Mouse (Mus musculus) lung, embryonic 14.5 days (tissue): ENCODE measurements around the gene Slc2a6. TPM values are rescaled to one million over a fixed set of nuclear protein-coding genes. Genes with fewer than 3 reads are reported as not detected.
A peak's percentile ranks its signal among the peaks of the same experiment; 100 is the strongest.

Experiments
- ATAC-seq: fragments of 200-750 bp; cut with Nextera tagmentation; 2 replicates; pipeline ENCODE4 v1.8.0; 2017; ENCODE audit warnings: mild to moderate bottlenecking, moderate TSS enrichment, moderate library complexity; ENCODE audit not compliant: insufficient read depth
- DNase-seq: peaks from one replicate; pipeline ENCODE4 v3.0.0-alpha.2; 2015
- H3K27ac ChIP-seq: fragments of 300-500 bp; sonication (generic); 2 replicates; pipeline ENCODE4 v1.5.1; 2014; ENCODE audit warnings: low read depth, mild to moderate bottlenecking, moderate library complexity
- H3K27me3 ChIP-seq: fragments of 300-500 bp; sonication (generic); 2 replicates; pipeline ENCODE4 v1.6.1; 2014; ENCODE audit warnings: low read length, control low read depth; ENCODE audit not compliant: insufficient read depth
- H3K36me3 ChIP-seq: fragments of 300-500 bp; sonication (generic); 2 replicates; pipeline ENCODE4 v1.6.1; 2014; ENCODE audit warnings: control low read depth; ENCODE audit not compliant: insufficient read depth
- H3K4me1 ChIP-seq: fragments of 300-500 bp; sonication (generic); 2 replicates; pipeline ENCODE4 v1.6.1; 2014; ENCODE audit warnings: antibody characterized with exemption, control low read depth; ENCODE audit not compliant: insufficient read depth
- H3K4me2 ChIP-seq: fragments of 300-500 bp; sonication (generic); 2 replicates; pipeline ENCODE4 v1.6.1; 2014; ENCODE audit warnings: mild to moderate bottlenecking
- H3K4me3 ChIP-seq: fragments of 300-500 bp; sonication (generic); 2 replicates; pipeline ENCODE4 v1.5.1; 2014; ENCODE audit warnings: low read depth, low read length
- H3K9ac ChIP-seq: fragments of 300-500 bp; sonication (generic); 2 replicates; pipeline ENCODE4 v1.6.1; 2014
- H3K9me3 ChIP-seq: fragments of 300-500 bp; sonication (generic); 2 replicates; pipeline ENCODE4 v1.6.1; 2016; ENCODE audit warnings: low read depth, low read length, control low read depth
- CTCF ChIP-seq: IDR thresholded peaks from 2 replicates; pipeline ENCODE4 v1.5.1; 2016; ENCODE audit warnings: antibody characterized with exemption, low read depth
- WGBS: fragments of 180-500 bp; shearing (Covaris S2); extraction: QIAGEN DNeasy Blood & Tissue Kit; methylation state at CpG from one replicate; pipeline ENCODE4 v1.1.7; 2014; 5-methylcytosine and 5-hydroxymethylcytosine counted together
- polyA plus RNA-seq: library from polyadenylated mRNA; unstranded; fragments of >200 nt; fragmentation: Nextera tagmentation; extraction: Ambion mirVana; gene quantifications from 2 replicates; pipeline ENCODE4 v1.2.1, GENCODE M21; 2014

The Slc2a6 gene
- polyA plus RNA-seq, 1 experiment from 2014 or later: 0.28 TPM

DNA sequence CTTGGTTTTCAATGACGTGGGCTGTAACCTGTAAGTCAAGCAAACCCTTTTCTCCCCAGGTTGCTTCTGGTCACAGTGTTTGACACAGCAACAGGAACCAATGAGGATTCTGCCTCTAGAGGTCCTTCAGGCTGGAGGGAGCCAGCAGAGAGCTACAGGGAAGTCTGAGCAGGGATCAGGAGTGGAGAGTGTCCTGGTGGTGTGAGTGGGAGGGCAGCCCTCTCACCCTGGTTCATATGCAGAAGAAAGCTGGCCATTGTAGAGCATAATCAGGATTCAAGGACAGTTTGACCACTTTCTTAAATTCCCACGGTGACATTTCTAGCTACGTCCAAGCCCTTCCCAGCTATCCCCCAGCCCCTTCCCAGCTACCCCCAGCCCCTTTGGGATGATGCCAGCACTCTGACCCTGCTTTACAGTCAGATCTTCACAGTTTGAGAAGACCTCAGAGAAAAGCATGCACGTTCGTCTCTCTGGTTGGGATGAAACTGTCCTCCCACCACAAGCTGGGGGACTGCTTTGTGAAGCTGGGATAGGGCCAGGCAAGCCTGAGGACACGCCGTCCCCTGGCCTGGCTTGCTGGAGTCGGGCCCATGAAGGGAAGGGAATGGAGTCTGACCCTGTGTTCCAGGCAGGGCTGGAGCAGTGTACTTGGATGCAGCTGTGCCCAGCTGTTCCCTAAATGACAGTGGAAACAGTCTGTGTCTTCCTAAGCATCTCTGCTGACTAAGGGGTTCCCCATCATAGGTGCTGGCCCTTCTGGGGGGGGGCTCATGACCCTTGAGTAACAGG, 18.4 kb upstream of the Slc2a6 start:
- Histone ChIP-seq H3K27ac (no peak overlapping the region; the same call in 1 of the 2 replicates), H3K4me1 (no peaks in the 10 kb centered on the region), H3K4me3 (no peak overlapping the region), H3K4me2 (no peak overlapping the region), H3K9me3 (no peaks in the 10 kb centered on the region), H3K9ac (no peak overlapping the region), H3K27me3 (no peaks in the 10 kb centered on the region), H3K36me3 (no peaks in the 10 kb centered on the region)
- WGBS: 56% methylated on average over 8 of the region's 8 CpGs
- no peak for TF ChIP-seq CTCF
- peak; percentile 73; the same call in 1 of the 2 replicates for ATAC-seq
- DNase-seq: peak; percentile 82

DNA sequence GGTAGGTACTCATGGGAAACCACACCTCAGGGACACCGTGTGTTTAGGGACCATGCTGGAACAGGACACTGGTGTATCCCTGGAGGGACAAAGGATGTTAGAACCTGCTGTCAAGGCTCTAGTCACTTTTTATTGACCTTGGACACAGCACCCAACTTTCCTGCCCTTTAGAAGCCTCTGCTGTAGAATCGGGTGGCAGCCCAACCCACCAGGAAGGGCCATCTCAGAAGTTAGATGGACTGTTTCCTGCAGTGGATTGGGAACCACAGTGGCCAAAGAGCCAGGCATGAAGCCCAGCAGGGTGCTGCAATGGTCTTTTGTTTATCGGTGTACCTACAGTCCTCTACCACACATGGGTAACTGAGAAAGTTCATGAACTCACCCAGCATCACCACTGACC, 16.8 kb upstream of the Slc2a6 start:
- Histone ChIP-seq H3K4me3 (no peak overlapping the region), H3K4me2 (no peak overlapping the region), H3K4me1 (no peaks in the 10 kb centered on the region), H3K27ac (no peak overlapping the region), H3K27me3 (no peaks in the 10 kb centered on the region), H3K9ac (no peak overlapping the region), H3K36me3 (no peaks in the 10 kb centered on the region), H3K9me3 (no peaks in the 10 kb centered on the region)
- ATAC-seq (no peak), DNase-seq (no peak)
- TF ChIP-seq CTCF: no peak
- 69% methylated on average over 3 of the region's 3 CpGs for WGBS

- no peak for ATAC-seq
Measured at GRCm38 (mm10) chr2:27044166-27044565, 16.4 kb upstream of the Slc2a6 start.

DNA sequence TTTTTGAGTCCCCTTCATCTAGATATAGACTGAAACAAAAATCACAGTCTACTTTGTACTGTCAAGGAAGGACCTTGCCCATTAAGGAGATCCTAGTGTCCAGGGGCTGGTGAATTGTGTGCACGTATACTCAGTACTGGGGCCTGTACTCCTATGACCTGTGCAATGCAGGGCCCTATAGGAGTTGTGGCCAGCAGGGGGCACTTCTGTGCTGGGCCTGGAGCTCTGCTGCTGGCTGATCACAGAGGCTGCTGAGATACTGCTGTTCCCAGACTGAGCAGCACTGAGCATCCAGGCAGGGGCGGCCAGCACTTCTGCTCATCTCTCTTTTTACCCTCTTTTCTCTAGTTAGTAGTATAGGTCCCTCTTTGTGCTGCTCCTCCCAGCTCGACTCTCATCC, 15.7 kb upstream of the Slc2a6 start:
- WGBS: 16% methylated on average over 3 of the region's 3 CpGs

More at GRCm38 (mm10) chr2:27044166-27044565, 16.4 kb upstream of the Slc2a6 start:
- Histone ChIP-seq H3K4me3 (no peak overlapping the region), H3K9me3 (no peaks in the 10 kb centered on the region), H3K4me2 (no peak overlapping the region), H3K9ac (no peak overlapping the region), H3K27me3 (no peaks in the 10 kb centered on the region), H3K4me1 (no peaks in the 10 kb centered on the region), H3K36me3 (no peaks in the 10 kb centered on the region), H3K27ac (no peak overlapping the region)
- WGBS: 66% methylated on average over 4 of the region's 4 CpGs
- no peak for DNase-seq
- no peak for TF ChIP-seq CTCF

GRCm38 (mm10) chr2:27042131-27042844, 14.5 kb upstream of the Slc2a6 start:
- Histone ChIP-seq H3K9me3 (no peaks in the 10 kb centered on the region), H3K9ac (no peak overlapping the region), H3K27me3 (no peaks in the 10 kb centered on the region), H3K4me2 (no peak overlapping the region), H3K27ac (no peak overlapping the region), H3K4me1 (no peaks in the 10 kb centered on the region), H3K36me3 (no peaks in the 10 kb centered on the region), H3K4me3 (no peak overlapping the region)
- TF ChIP-seq CTCF: no peak
- ATAC-seq (no peak), DNase-seq (no peak)
- 58% methylated on average over 8 of the region's 8 CpGs for WGBS

More for the DNA sequence above, 15.7 kb upstream of the Slc2a6 start:
- Histone ChIP-seq H3K27me3 (no peaks in the 10 kb centered on the region), H3K27ac (no peak overlapping the region), H3K9ac (no peak overlapping the region), H3K9me3 (no peaks in the 10 kb centered on the region), H3K4me1 (no peaks in the 10 kb centered on the region), H3K4me2 (no peak overlapping the region), H3K4me3 (no peak overlapping the region), H3K36me3 (no peaks in the 10 kb centered on the region)
- DNase-seq (peak; percentile 94), ATAC-seq (peak; percentile 87)
- TF ChIP-seq CTCF: peak; percentile 95

DNA sequence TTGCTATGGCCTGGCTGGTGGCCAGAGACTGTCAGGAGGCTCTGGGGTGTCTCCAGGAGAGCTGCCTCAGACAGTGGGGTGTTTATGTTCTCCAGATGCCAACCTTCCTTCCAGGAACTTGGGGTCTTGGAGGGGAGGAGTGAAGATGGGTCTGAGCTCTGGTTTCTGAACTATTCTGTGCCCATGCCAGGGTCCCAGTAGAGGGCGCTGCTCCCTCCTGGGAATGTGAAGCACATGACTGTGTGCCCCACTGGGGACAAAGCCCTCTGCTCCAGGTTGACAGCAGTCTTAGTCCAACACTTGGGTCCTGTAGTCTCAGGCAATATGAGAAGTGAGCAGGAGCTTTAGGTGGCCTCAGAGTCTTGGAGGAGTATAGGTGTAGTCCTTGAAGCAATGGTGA, 11.5 kb upstream of the Slc2a6 start:
- Histone ChIP-seq H3K9me3 (no peaks in the 10 kb centered on the region), H3K9ac (no peak overlapping the region), H3K4me1 (no peaks in the 10 kb centered on the region), H3K27ac (no peak overlapping the region), H3K4me2 (no peak overlapping the region), H3K4me3 (no peak overlapping the region), H3K36me3 (no peaks in the 10 kb centered on the region), H3K27me3 (no peaks in the 10 kb centered on the region)
- WGBS: 0% methylated on average over 1 of the region's 1 CpGs
- TF ChIP-seq CTCF: peak; percentile 55
- peak; percentile 39 for DNase-seq
- no peak for ATAC-seq

GRCm38 (mm10) chr2:27038596-27038995, 10.8 kb upstream of the Slc2a6 start:
- H3K4me3 ChIP-seq: no peak overlapping the region
- H3K36me3 ChIP-seq: no peaks in the 10 kb centered on the region
- DNase-seq: peak; percentile 94
- H3K4me2 ChIP-seq: no peak overlapping the region
- 3% methylated on average over 3 of the region's 3 CpGs for WGBS
- H3K9ac ChIP-seq: no peak overlapping the region
- H3K9me3 ChIP-seq: no peaks in the 10 kb centered on the region
- TF ChIP-seq CTCF: peak; percentile 97
- no peaks in the 10 kb centered on the region for H3K4me1 ChIP-seq
- H3K27me3 ChIP-seq: no peaks in the 10 kb centered on the region
- no peak overlapping the region for H3K27ac ChIP-seq
- peak; percentile 32; the same call in 1 of the 2 replicates for ATAC-seq
